Mouse (Mus musculus) c-Kit-positive CD71-positive TER-119-negative erythroid progenitor cells, embryonic 14.5 days (primary cell): ENCODE measurements around the gene Hyls1.
A peak's percentile ranks its signal among the peaks of the same experiment; 100 is the strongest.

ENCODE experiments used
- DNase-seq: peaks from one replicate; pipeline ENCODE4 v3.0.0-alpha.2; 2013; ENCODE audit warnings: low read depth

The Hyls1 gene

GRCm38 (mm10) chr9:35543099-35543860, 26.9 kb downstream of the Hyls1 start:
- DNase-seq = no peak

- DNase-seq = no peak
These were observed 28.3 kb downstream of the Hyls1 start for GRCm38 (mm10) chr9:35541941-35542340.

GRCm38 (mm10) chr9:35541488-35541887, 28.7 kb downstream of the Hyls1 start:
- DNase-seq = peak; percentile 53

- no peak for DNase-seq
These were observed 29.2 kb downstream of the Hyls1 start for GRCm38 (mm10) chr9:35541024-35541423.

GRCm38 (mm10) chr9:35539001-35539750, 31.0 kb downstream of the Hyls1 start:
- DNase-seq = no peak

GRCm38 (mm10) chr9:35535876-35536275, 34.3 kb downstream of the Hyls1 start:
- no peak for DNase-seq

GRCm38 (mm10) chr9:35535110-35535509, 35.1 kb downstream of the Hyls1 start:
- DNase-seq = peak; percentile 34

DNA sequence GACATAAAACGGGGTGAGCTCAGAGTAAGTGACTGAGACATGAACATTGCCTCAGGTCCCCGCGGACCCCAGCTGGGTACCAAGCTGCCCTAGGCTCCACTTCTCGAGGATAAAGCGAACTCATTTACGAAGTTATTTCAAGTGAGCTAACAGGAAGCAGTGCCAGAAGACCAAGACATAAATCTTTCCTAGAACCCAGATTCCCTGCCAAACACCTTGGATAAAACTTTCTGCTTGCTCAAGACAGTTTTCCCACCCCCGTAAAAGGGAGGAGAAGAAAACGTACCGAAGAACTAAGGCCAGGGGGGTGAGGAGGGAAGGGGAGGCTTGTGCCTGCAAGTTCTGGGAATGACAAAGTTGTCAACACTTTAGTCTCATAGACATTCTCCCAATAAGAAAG, 36.9 kb downstream of the Hyls1 start:
- no peak for DNase-seq

- no peak for DNase-seq
These were observed 40.4 kb downstream of the Hyls1 start for GRCm38 (mm10) chr9:35529796-35530195.

GRCm38 (mm10) chr9:35529141-35529540, 41.1 kb downstream of the Hyls1 start:
- no peak for DNase-seq

- DNase-seq = peak; percentile 17
These were observed 46.2 kb downstream of the Hyls1 start for GRCm38 (mm10) chr9:35523941-35524411.

DNA sequence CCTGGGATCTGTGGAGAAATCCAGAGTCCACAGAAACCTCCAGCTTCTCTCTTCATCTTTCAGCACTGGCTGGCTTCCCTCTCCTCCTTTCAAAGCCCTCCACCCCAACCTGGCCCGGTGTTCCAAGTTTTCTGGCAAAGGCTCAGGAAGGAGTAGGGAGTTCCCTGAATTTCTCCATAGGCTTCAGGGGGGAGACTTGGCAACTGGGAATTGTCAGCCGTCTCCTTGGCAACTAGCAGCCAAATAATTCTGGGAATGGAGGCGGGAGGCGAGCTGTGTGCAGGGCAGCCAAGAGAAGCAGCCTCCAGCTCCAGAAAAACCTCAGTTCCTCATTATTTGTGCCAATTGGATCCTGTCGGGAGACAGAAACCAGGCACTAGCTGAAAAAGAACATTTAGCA, 46.7 kb downstream of the Hyls1 start:
- no peak for DNase-seq

DNA sequence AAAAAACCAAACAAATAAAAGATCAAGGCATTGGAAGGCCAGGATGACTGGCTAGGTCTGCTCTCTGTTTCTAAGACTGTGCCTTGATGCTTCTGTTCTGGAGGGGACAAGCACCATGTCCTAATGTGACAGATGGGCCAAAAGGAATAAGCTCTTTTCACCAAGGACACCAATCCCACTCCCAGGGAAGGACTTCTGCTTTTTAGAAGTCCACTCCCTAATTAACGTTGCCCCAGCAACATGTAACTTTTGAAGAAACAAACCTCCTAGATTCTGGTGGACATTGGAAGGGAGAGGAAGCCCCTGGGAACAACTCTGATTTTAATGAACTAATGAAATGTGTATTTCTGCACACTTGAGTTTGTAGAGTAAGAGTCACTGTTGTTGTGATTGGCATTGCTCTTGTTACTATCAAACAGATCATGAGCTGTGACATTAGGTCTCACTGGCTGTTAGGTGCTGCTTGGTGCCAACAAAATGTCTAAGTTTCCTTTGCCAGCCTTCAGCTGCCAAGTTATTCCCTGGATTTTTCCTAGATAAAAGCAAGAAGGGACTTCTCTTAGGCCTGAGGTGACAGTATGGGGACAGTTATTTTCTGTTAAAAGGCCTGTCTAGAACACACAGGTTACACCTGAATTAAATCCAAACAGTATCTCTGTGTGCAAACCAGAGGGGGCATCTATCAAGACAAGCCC, 47.2 kb downstream of the Hyls1 start:
- no peak for DNase-seq

DNA sequence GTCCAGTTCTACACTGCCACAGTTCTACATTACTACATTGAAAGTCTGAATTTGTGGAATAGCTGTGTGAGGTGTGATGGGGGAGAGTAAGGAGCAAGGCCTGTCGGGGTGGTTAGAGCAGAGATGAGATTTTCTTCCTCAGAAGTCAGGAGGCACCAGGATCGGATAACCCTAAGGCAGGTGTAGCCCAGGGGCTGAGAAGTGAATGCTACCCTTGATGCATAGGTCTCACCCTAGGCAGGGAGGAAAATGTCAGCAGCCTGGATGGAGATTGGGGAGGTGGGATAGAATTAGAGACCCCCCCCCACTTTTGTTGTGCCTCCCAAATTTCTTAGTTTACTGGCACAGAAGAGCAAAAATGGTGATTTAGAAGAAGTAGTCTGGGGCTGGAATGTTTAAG, 48.0 kb downstream of the Hyls1 start:
- no peak for DNase-seq

GRCm38 (mm10) chr9:35520631-35521348, 49.4 kb downstream of the Hyls1 start:
- no peak for DNase-seq

DNA sequence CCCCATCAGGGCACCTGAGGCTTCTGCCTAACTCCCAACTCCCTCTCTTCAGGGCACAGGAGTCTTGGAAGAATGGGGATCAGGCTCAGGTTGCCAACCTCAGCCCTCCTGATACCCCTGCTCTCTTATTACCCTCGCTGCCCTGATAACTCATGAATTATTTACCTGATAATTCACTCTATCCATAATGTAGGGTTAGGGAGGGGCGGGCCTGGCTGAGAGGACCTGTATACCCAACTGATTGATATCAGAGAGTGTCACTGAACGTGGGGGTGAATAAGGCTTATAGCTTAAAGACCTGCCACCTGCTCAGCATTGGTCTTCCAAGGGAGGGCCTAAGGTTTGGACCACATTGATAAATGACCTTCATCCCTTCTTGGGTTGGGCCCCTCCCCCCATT, 52.0 kb downstream of the Hyls1 start, which contains the start of gene Gm1113:
Gene Gm1113, minus strand, starts transcription at position 101 of the 400 bp plus-strand sequence.
- no peak for DNase-seq

GRCm38 (mm10) chr9:35516711-35517110, 53.5 kb downstream of the Hyls1 start:
- DNase-seq = no peak

- no peak for DNase-seq
These were observed 54.0 kb downstream of the Hyls1 start for GRCm38 (mm10) chr9:35516182-35516581.

GRCm38 (mm10) chr9:35513900-35514299, 56.3 kb downstream of the Hyls1 start:
- no peak for DNase-seq
